ENCODE assay signal across 8 mouse cellular contexts in genomic region chr2:168842261-168842740, GRCm38 (mm10).
A peak's percentile ranks its signal among the peaks of the same experiment; 100 is the strongest.
DNase-seq lines count a peak whose midpoint lies in the region; ATAC-seq and TF ChIP-seq lines count a peak whose summit lies in the region.

No protein-coding gene starts in this region.

- H3K9ac ChIP-seq in heart, embryonic 13.5 days, result no peak overlapping the region
- H3K9ac ChIP-seq in hindbrain, embryonic 16.5 days (ENCODE audit: low read depth, low read length), result no peak overlapping the region
- H3K9ac ChIP-seq in midbrain, embryonic 15.5 days, result no peak overlapping the region

- WGBS in heart, embryonic 13.5 days, result 2% methylated on average over 15 of the region's 15 CpGs
- 14% methylated on average over 15 of the region's 15 CpGs for WGBS in hindbrain, embryonic 16.5 days
- WGBS in midbrain, embryonic 15.5 days, result 9% methylated on average over 15 of the region's 15 CpGs

- no peak for DNase-seq in heart, adult 9 months (ENCODE audit: low spot score in 2 of 2)
- peak; percentile 53 for DNase-seq in brain, embryonic 14.5 days (ENCODE audit: low read depth)
- no peak for DNase-seq in right cerebral cortex, postnatal 4 days
- no peak for DNase-seq in gastrocnemius, postnatal 25 days
- DNase-seq in right cerebral cortex, adult 2 months (ENCODE audit: low spot score in 2 of 2), result no peak

- no peaks in the 10 kb centered on the region for H3K36me3 ChIP-seq in heart, embryonic 13.5 days
- H3K36me3 ChIP-seq in hindbrain, embryonic 16.5 days (ENCODE audit: control insufficient read depth, insufficient read depth, low read length), result no peaks in the 10 kb centered on the region
- no peaks in the 10 kb centered on the region for H3K36me3 ChIP-seq in midbrain, embryonic 15.5 days (replicated peaks)

- peak; percentile 50; the same call in 1 of the 2 replicates for TF ChIP-seq CTCF in brain, embryonic 14.5 days (IDR thresholded peaks at IDR 0.05; ENCODE audit: borderline replicate concordance, extremely low read depth, insufficient read depth, insufficient read length)

- H3K9me3 ChIP-seq in heart, embryonic 13.5 days, result peaks cover 4% of the 10 kb centered on the region; the same call in 1 of the 2 replicates
- H3K9me3 ChIP-seq in hindbrain, embryonic 16.5 days (ENCODE audit: control insufficient read depth, low read length), result no peaks in the 10 kb centered on the region
- no peaks in the 10 kb centered on the region; the same call in 1 of the 2 replicates for H3K9me3 ChIP-seq in midbrain, embryonic 15.5 days

- peaks cover 88% of the 10 kb centered on the region for H3K27me3 ChIP-seq in heart, embryonic 13.5 days (replicated peaks)
- peaks cover 11% of the 10 kb centered on the region for H3K27me3 ChIP-seq in hindbrain, embryonic 16.5 days (replicated peaks; ENCODE audit: control insufficient read depth, insufficient read depth, low read length)
- 0 out of 2 replicates have a peak, but pooled peaks cover 9% of the 10 kb centered on the region for H3K27me3 ChIP-seq in midbrain, embryonic 15.5 days (replicated peaks)

- no peak for TF ChIP-seq POLR2A in brain, embryonic 14.5 days (IDR thresholded peaks at IDR 0.05; ENCODE audit: borderline replicate concordance, extremely low read depth, insufficient read depth, insufficient read length, poor library complexity, severe bottlenecking)

- H3K4me2 ChIP-seq in heart, embryonic 13.5 days, result peak overlapping the region; percentile 54
- peak overlapping the region; percentile 26; the same call in 1 of the 2 replicates for H3K4me2 ChIP-seq in hindbrain, embryonic 16.5 days (ENCODE audit: low read length)
- peak overlapping the region; percentile 33 for H3K4me2 ChIP-seq in midbrain, embryonic 15.5 days

- peaks cover 19% of the 10 kb centered on the region for H3K4me1 ChIP-seq in heart, embryonic 13.5 days
- H3K4me1 ChIP-seq in hindbrain, embryonic 16.5 days (ENCODE audit: control insufficient read depth, insufficient read depth, low read depth, low read length), result peaks cover 3% of the 10 kb centered on the region
- H3K4me1 ChIP-seq in midbrain, embryonic 15.5 days, result peaks cover 43% of the 10 kb centered on the region

- H3K4me3 ChIP-seq in heart, embryonic 13.5 days, result peak overlapping the region; percentile 30
- H3K4me3 ChIP-seq in hindbrain, embryonic 16.5 days (ENCODE audit: low read length), result no peak overlapping the region
- 0 out of 2 replicates have a peak overlapping the region, but pooled peaks have one; percentile 5 for H3K4me3 ChIP-seq in midbrain, embryonic 15.5 days

- no peak overlapping the region for H3K27ac ChIP-seq in heart, embryonic 13.5 days (replicated peaks)
- no peak overlapping the region for H3K27ac ChIP-seq in hindbrain, embryonic 16.5 days (ENCODE audit: low read depth, low read length)
- no peak overlapping the region for H3K27ac ChIP-seq in midbrain, embryonic 15.5 days

- ATAC-seq in heart, embryonic 13.5 days (ENCODE audit: extremely low read depth, insufficient number of reproducible peaks, low FRiP score, low TSS enrichment), result no peak
- ATAC-seq in hindbrain, embryonic 16.5 days, result no peak
- ATAC-seq in midbrain, embryonic 15.5 days (replicated peaks), result no peak
